Mouse (Mus musculus): Measurements from ENCODE around the gene Vmn2r21.
"Not testable (repeated sequence)": the region's sequence is repeated elsewhere in the genome, so short reads cannot be mapped to it uniquely, and the experiment has no call there.

Vmn2r21 gene

GRCm38 (mm10) chr6:123533306-123533705 is at the start of gene Vmn2r21:
Gene Vmn2r21, minus strand, starts transcription at chr6:123533406.
- not testable (repeated sequence) for DNase-seq

GRCm38 (mm10) chr6:123574698-123575097 is 41.5 kb upstream of the Vmn2r21 start:
- not testable (repeated sequence) for DNase-seq

- not testable (repeated sequence) for DNase-seq
Measured at GRCm38 (mm10) chr6:123539755-123540154, 6.5 kb upstream of the Vmn2r21 start.

GRCm38 (mm10) chr6:123522263-123523011 is 10.8 kb downstream of the Vmn2r21 start:
- DNase-seq: not testable (repeated sequence)

GRCm38 (mm10) chr6:123473045-123473444 is 60.2 kb downstream of the Vmn2r21 start:
- not testable (repeated sequence) for DNase-seq

- not testable (repeated sequence) for DNase-seq
Measured at GRCm38 (mm10) chr6:123472458-123472987, 60.7 kb downstream of the Vmn2r21 start.

GRCm38 (mm10) chr6:123468651-123469050 is 64.6 kb downstream of the Vmn2r21 start:
- not testable (repeated sequence) for DNase-seq
